In genomic region chr9:55549302-55549890, GRCm38 (mm10) we compare ENCODE assay signal across 9 mouse cellular contexts. TPM values are rescaled to one million over a fixed set of nuclear protein-coding genes. Genes with fewer than 3 reads are reported as not detected.
A peak's percentile ranks its signal among the peaks of the same experiment; 100 is the strongest.
DNase-seq lines count a peak whose midpoint lies in the region; ATAC-seq and TF ChIP-seq lines count a peak whose summit lies in the region.
"Had no signal": no experiment of that assay in that cellular context is flagged by ENCODE, and none has a peak within 500 bp of the region (broad histone marks: within the 10 kb centered on the region; RNA-seq: fewer than 3 reads in every experiment).

No protein-coding gene starts in this region.

- no peak overlapping the region for H3K4me2 ChIP-seq in kidney, postnatal 0 days (ENCODE audit: low read length)
- no peak overlapping the region for H3K4me2 ChIP-seq in kidney, embryonic 16.5 days (replicated peaks; ENCODE audit: low read depth, low read length)

- peaks cover 47% of the 10 kb centered on the region for H3K27me3 ChIP-seq in kidney, postnatal 0 days (ENCODE audit: insufficient read depth, low read length)
- peaks cover 62% of the 10 kb centered on the region for H3K27me3 ChIP-seq in kidney, embryonic 16.5 days (ENCODE audit: insufficient read depth, low read length)

- intact Hi-C loops in left cerebral cortex, postnatal 10 days (cut with DNase I) = no loop called here

- no peaks in the 10 kb centered on the region for H3K36me3 ChIP-seq in kidney, postnatal 0 days (ENCODE audit: insufficient read depth, low read length)
- H3K36me3 ChIP-seq in kidney, embryonic 16.5 days (ENCODE audit: insufficient read depth, low read length) = no peaks in the 10 kb centered on the region

- ATAC-seq in kidney, postnatal 0 days (replicated peaks; ENCODE audit: low FRiP score, low read depth) = no peak
- ATAC-seq in kidney, embryonic 16.5 days (ENCODE audit: low FRiP score, low TSS enrichment) = no peak; the same call in 1 of the 2 replicates
- no peak for ATAC-seq in frontal cortex, adult (ENCODE audit: low TSS enrichment)

- no peak overlapping the region for H3K27ac ChIP-seq in kidney, postnatal 0 days
- no peak overlapping the region for H3K27ac ChIP-seq in kidney, embryonic 16.5 days (ENCODE audit: low read length)
- no peak overlapping the region for H3K27ac ChIP-seq in embryonic fibroblast, embryonic 13.5 days (ENCODE audit: insufficient read depth, low read length)
- H3K27ac ChIP-seq: gastrocnemius, adult 2 months had no signal

- no peak overlapping the region for H3K4me3 ChIP-seq in kidney, postnatal 0 days (replicated peaks; ENCODE audit: low read depth, low read length)
- H3K4me3 ChIP-seq in kidney, embryonic 16.5 days (ENCODE audit: low read length) = no peak overlapping the region
- H3K4me3 ChIP-seq in embryonic fibroblast, embryonic 13.5 days (ENCODE audit: insufficient read depth, low read length) = no peak overlapping the region
- H3K4me3 ChIP-seq: gastrocnemius, adult 2 months had no signal

- no peak for DNase-seq in kidney, postnatal 0 days (ENCODE audit: low spot score)
- DNase-seq in embryo, embryonic 10.5 days (ENCODE audit: low spot score) = peak; percentile 60
- DNase-seq in neural tube, embryonic 10.5 days (ENCODE audit: extremely low spot score, low spot score) = peak; percentile 29
- no peak for DNase-seq in layer of hippocampus, adult 9-11 months
- no peak for DNase-seq in left cerebral cortex, postnatal 10 days (ENCODE audit: extremely low spot score in 1 of 2, low spot score in 2 of 2)
- DNase-seq: gastrocnemius, adult 2 months had no signal

- no peak for TF ChIP-seq POLR2A in embryonic fibroblast, embryonic 13.5 days (IDR thresholded peaks at IDR 0.05; ENCODE audit: low read depth, low read length)

- TF ChIP-seq CTCF in kidney, postnatal 0 days (IDR thresholded peaks at IDR 0.05; ENCODE audit: low read depth) = peak; percentile 39; the same call in 1 of the 2 replicates
- peak; percentile 28; the same call in 1 of the 2 replicates for TF ChIP-seq CTCF in embryonic fibroblast, embryonic 13.5 days (IDR thresholded peaks at IDR 0.05; ENCODE audit: borderline replicate concordance, insufficient read depth, low read length)

- WGBS in kidney, postnatal 0 days = 5% methylated on average over 16 of the region's 16 CpGs
- 3% methylated on average over 16 of the region's 16 CpGs for WGBS in kidney, embryonic 16.5 days

- no peaks in the 10 kb centered on the region for H3K9me3 ChIP-seq in kidney, postnatal 0 days (replicated peaks; ENCODE audit: low read length)
- no peaks in the 10 kb centered on the region for H3K9me3 ChIP-seq in kidney, embryonic 16.5 days (ENCODE audit: low read length)

- H3K4me1 ChIP-seq in kidney, postnatal 0 days (replicated peaks; ENCODE audit: insufficient read depth, low read length) = peaks cover 15% of the 10 kb centered on the region
- H3K4me1 ChIP-seq in kidney, embryonic 16.5 days (ENCODE audit: insufficient read depth, low read length) = peaks cover 20% of the 10 kb centered on the region
- no peaks in the 10 kb centered on the region for H3K4me1 ChIP-seq in embryonic fibroblast, embryonic 13.5 days (ENCODE audit: control insufficient read depth, insufficient read depth, low read length)

- no peak overlapping the region for H3K9ac ChIP-seq in kidney, postnatal 0 days (ENCODE audit: low read depth, low read length)
- H3K9ac ChIP-seq in kidney, embryonic 16.5 days (replicated peaks; ENCODE audit: low read length) = no peak overlapping the region

RNA-seq across cellular contexts. Expression of gene Isl2, which starts 10.9 kb away (rescaled TPM):
- not detected in 2 replicates for polyA plus RNA-seq in kidney, postnatal 0 days (2015; fragmentation: Nextera tagmentation; extraction: Ambion mirVana)
- not detected in 2 replicates for polyA plus RNA-seq in kidney, embryonic 16.5 days (2015; fragmentation: Nextera tagmentation; extraction: Ambion mirVana)
- not detected in 2 replicates for polyA plus RNA-seq in embryonic fibroblast, embryonic 13.5 days (2011; ENCODE audit: insufficient read length, low read depth, missing spikeins)
- total RNA-seq in left cerebral cortex, postnatal 10 days (2021) = not detected
- total RNA-seq: gastrocnemius, adult 2 months had no signal

RNA-seq across cellular contexts. Expression of gene Etfa, which starts 37.4 kb away (rescaled TPM):
- polyA plus RNA-seq in kidney, postnatal 0 days (2015; fragmentation: Nextera tagmentation; extraction: Ambion mirVana) = 372 and 395 TPM in 2 replicates
- polyA plus RNA-seq in kidney, embryonic 16.5 days (2015; fragmentation: Nextera tagmentation; extraction: Ambion mirVana) = 226 and 242 TPM in 2 replicates
- polyA plus RNA-seq in embryonic fibroblast, embryonic 13.5 days (2011; ENCODE audit: insufficient read length, low read depth, missing spikeins) = 90.7 and 94.8 TPM in 2 replicates
- 10 to 100 TPM; 42.7 to 44.6 TPM for total RNA-seq in left cerebral cortex, postnatal 10 days (2021)

Comparison
In these comparisons a context has a peak if more than half of its experiments do, and no peak if none do; other contexts are left out.
1. DNase-seq: peak in embryo, embryonic 10.5 days (single experiment) and neural tube, embryonic 10.5 days (single experiment); none in kidney, postnatal 0 days (single experiment), layer of hippocampus, adult 9-11 months (single experiment) and left cerebral cortex, postnatal 10 days (0 of 2).